ENCODE assay signal across 8 mouse cellular contexts in genomic region chr14:28164642-28165408, GRCm38 (mm10).
DNase-seq lines count a peak whose midpoint lies in the region; ATAC-seq lines count a peak whose summit lies in the region.

No protein-coding gene starts in this region.

- 31% methylated on average over 15 of the region's 15 CpGs for WGBS in kidney, embryonic 15.5 days
- WGBS in lung, embryonic 15.5 days = 23% methylated on average over 15 of the region's 15 CpGs

- 0 out of 2 replicates have a peak, but pooled peaks have one; percentile 52 for ATAC-seq in kidney, embryonic 15.5 days (replicated peaks; ENCODE audit: low FRiP score)
- ATAC-seq in lung, embryonic 15.5 days (ENCODE audit: borderline replicate concordance, extremely low read depth, low FRiP score, low TSS enrichment) = peak; percentile 82
- no peak for ATAC-seq in monocyte, adult 5-6 weeks (replicated peaks; ENCODE audit: insufficient number of reproducible peaks, low FRiP score, low TSS enrichment, poor library complexity, severe bottlenecking)

- H3K4me3 ChIP-seq in kidney, embryonic 15.5 days (replicated peaks) = no peak overlapping the region
- H3K4me3 ChIP-seq in lung, embryonic 15.5 days = no peak overlapping the region

- DNase-seq in kidney, adult 11 months = no peak
- DNase-seq in embryo, embryonic 10.5 days (ENCODE audit: low spot score) = peak; percentile 63
- peak; percentile 79 for DNase-seq in forelimb bud, embryonic 11.5 days (ENCODE audit: low read depth, low spot score)
- no peak for DNase-seq in layer of hippocampus, adult 9-10 months (ENCODE audit: low spot score)
- DNase-seq in cerebellum, adult 8-10 months = no peak

- H3K9me3 ChIP-seq in kidney, embryonic 15.5 days (replicated peaks) = no peaks in the 10 kb centered on the region
- no peaks in the 10 kb centered on the region for H3K9me3 ChIP-seq in lung, embryonic 15.5 days

- H3K4me1 ChIP-seq in kidney, embryonic 15.5 days = peaks cover 14% of the 10 kb centered on the region
- H3K4me1 ChIP-seq in lung, embryonic 15.5 days = peaks cover 31% of the 10 kb centered on the region

- H3K9ac ChIP-seq in kidney, embryonic 15.5 days = no peak overlapping the region
- no peak overlapping the region for H3K9ac ChIP-seq in lung, embryonic 15.5 days

- no peaks in the 10 kb centered on the region for H3K36me3 ChIP-seq in kidney, embryonic 15.5 days
- no peaks in the 10 kb centered on the region for H3K36me3 ChIP-seq in lung, embryonic 15.5 days

- H3K27me3 ChIP-seq in kidney, embryonic 15.5 days = no peaks in the 10 kb centered on the region
- no peaks in the 10 kb centered on the region for H3K27me3 ChIP-seq in lung, embryonic 15.5 days

- no peak overlapping the region for H3K4me2 ChIP-seq in kidney, embryonic 15.5 days
- peak overlapping the region; percentile 28 for H3K4me2 ChIP-seq in lung, embryonic 15.5 days

- H3K27ac ChIP-seq in kidney, embryonic 15.5 days = peak overlapping the region; percentile 80
- H3K27ac ChIP-seq in lung, embryonic 15.5 days = peak overlapping the region; percentile 82

Comparison
In these comparisons a context has a peak if more than half of its experiments do, and no peak if none do; other contexts are left out.
1. DNase-seq: peak in embryo, embryonic 10.5 days (single experiment) and forelimb bud, embryonic 11.5 days (single experiment); none in kidney, adult 11 months (single experiment), layer of hippocampus, adult 9-10 months (single experiment) and cerebellum, adult 8-10 months (single experiment).